In the genomic region with DNA sequence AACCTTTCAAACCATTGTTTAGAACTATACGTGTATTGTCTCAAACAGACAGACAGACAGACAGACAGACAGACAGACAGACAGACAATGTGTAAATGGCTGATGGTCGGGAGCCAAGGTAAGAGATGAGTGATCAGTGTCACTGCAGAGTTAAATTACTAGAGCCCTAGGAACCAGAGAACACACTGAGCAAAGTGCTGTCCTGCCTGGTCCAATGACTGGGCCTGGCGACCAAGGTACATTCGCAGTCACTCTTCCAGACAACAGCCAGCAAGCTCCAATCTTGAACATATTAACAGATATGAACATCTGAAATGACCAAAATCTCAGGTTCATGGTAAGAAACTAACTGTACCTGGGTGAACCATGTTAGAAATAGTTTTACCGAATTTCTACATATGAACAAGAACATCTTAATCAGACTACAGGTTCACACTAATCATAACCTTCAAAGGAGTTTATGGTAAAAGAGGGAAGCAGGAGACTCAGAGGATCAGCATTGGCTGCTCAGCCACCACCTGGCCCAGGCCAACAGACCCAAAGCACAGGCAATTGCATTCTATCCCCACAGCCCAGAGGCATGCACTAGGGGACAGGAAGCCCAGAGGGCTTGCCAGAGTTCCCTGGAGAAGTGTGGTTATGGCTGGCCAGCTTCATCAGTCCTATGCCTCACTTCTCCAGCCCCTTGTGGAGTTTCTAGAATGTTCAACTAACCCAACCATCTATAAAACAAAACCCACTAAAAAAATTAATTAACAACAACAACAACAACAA, we compare ENCODE assay signal across 28 mouse cellular contexts.
DNase-seq lines count a peak whose midpoint lies in the region; ATAC-seq lines count a peak whose summit lies in the region.
"Had no signal": no experiment of that assay in that cellular context is flagged by ENCODE, and none has a peak within 500 bp of the region (broad histone marks: within the 10 kb centered on the region; RNA-seq: fewer than 3 reads in every experiment).

No protein-coding gene starts in this region.

- no peak for DNase-seq in kidney, postnatal 10 days
- DNase-seq in 3134 (ENCODE audit: extremely low read depth, insufficient read length, low spot score) (peak; percentile 33), 3T3-L1 (ENCODE audit: low read depth, low spot score) (peak; percentile 60)
- DNase-seq in right cerebral cortex, postnatal 36 days (ENCODE audit: low spot score in 2 of 2) = no peak
- DNase-seq: adrenal gland, adult 2 months; adrenal gland, postnatal 14 days; B cell, adult 2 months; cerebellum, adult 11 months; cerebellum, adult 2 months; cerebellum, adult 9-11 months; cerebellum, postnatal 25 days; embryo, embryonic 11 days; forebrain, postnatal 0 days; gastrocnemius, adult 2 months; gastrocnemius, postnatal 14 days; heart, adult 11 months had no signal

- no peaks in the 10 kb centered on the region for H3K9me3 ChIP-seq in kidney, embryonic 15.5 days (replicated peaks)
- H3K9me3 ChIP-seq: embryonic facial prominence, embryonic 10.5 days; embryonic facial prominence, embryonic 13.5 days; forebrain, embryonic 10.5 days; forebrain, embryonic 13.5 days; G1E; hindbrain, embryonic 12.5 days; hindbrain, embryonic 15.5 days had no signal

- 0 out of 2 replicates have a peak overlapping the region, but pooled peaks have one; percentile 39 for H3K27ac ChIP-seq in kidney, embryonic 15.5 days
- H3K27ac ChIP-seq: embryonic facial prominence, embryonic 10.5 days; embryonic facial prominence, embryonic 13.5 days; forebrain, embryonic 10.5 days; forebrain, embryonic 13.5 days; gastrocnemius, adult 2 months; hindbrain, embryonic 12.5 days; hindbrain, embryonic 15.5 days had no signal

- H3K36me3 ChIP-seq in kidney, embryonic 15.5 days = no peaks in the 10 kb centered on the region
- H3K36me3 ChIP-seq: embryonic facial prominence, embryonic 10.5 days; embryonic facial prominence, embryonic 13.5 days; forebrain, embryonic 10.5 days; hindbrain, embryonic 12.5 days; hindbrain, embryonic 15.5 days had no signal

- peaks cover 18% of the 10 kb centered on the region for H3K4me1 ChIP-seq in kidney, embryonic 15.5 days
- H3K4me1 ChIP-seq: forebrain, embryonic 13.5 days; hindbrain, embryonic 12.5 days; hindbrain, embryonic 15.5 days had no signal

- H3K4me2 ChIP-seq in kidney, embryonic 15.5 days = no peak overlapping the region
- H3K4me2 ChIP-seq: embryonic facial prominence, embryonic 13.5 days; forebrain, embryonic 13.5 days; heart, embryonic 11.5 days; hindbrain, embryonic 12.5 days; hindbrain, embryonic 15.5 days had no signal

- no peaks in the 10 kb centered on the region for H3K27me3 ChIP-seq in kidney, embryonic 15.5 days
- H3K27me3 ChIP-seq: CH12.LX; embryonic facial prominence, embryonic 13.5 days; forebrain, embryonic 13.5 days; hindbrain, embryonic 12.5 days; hindbrain, embryonic 15.5 days had no signal

- WGBS in kidney, embryonic 15.5 days = 92% methylated on average over 5 of the region's 5 CpGs

- H3K4me3 ChIP-seq in kidney, embryonic 15.5 days (replicated peaks) = no peak overlapping the region
- H3K4me3 ChIP-seq: embryonic facial prominence, embryonic 10.5 days; embryonic facial prominence, embryonic 13.5 days; erythroblast, embryonic 14.5 days; forebrain, embryonic 10.5 days; forebrain, embryonic 13.5 days; gastrocnemius, adult 2 months; hindbrain, embryonic 12.5 days; hindbrain, embryonic 15.5 days had no signal

- no peak overlapping the region for H3K9ac ChIP-seq in kidney, embryonic 15.5 days
- H3K9ac ChIP-seq: embryonic facial prominence, embryonic 13.5 days; forebrain, embryonic 13.5 days; forebrain, postnatal 0 days; hindbrain, embryonic 12.5 days; hindbrain, embryonic 15.5 days had no signal

- no peak for ATAC-seq in kidney, embryonic 15.5 days (replicated peaks; ENCODE audit: low FRiP score)
- 0 out of 2 replicates have a peak, but pooled peaks have one; percentile 34 for ATAC-seq in erythroid progenitor cell, adult 5-6 weeks (replicated peaks; ENCODE audit: low FRiP score, poor library complexity, severe bottlenecking)
- ATAC-seq: forebrain, embryonic 13.5 days; forebrain, postnatal 0 days had no signal

Comparison
In these comparisons a context has a peak if more than half of its experiments do, and no peak if none do; other contexts are left out.
1. DNase-seq: peak in 3134 (single experiment) and 3T3-L1 (single experiment); none in kidney, postnatal 10 days (single experiment) and right cerebral cortex, postnatal 36 days (0 of 2).